8 mouse cellular contexts compared by ENCODE assay signal in genomic region chr5:66112059-66112458, GRCm38 (mm10).
DNase-seq lines count a peak whose midpoint lies in the region; ATAC-seq lines count a peak whose summit lies in the region.

No protein-coding gene starts in this region.

- WGBS in embryonic facial prominence, embryonic 15.5 days: 54% methylated on average over 8 of the region's 8 CpGs
- WGBS in forebrain, embryonic 12.5 days: 90% methylated on average over 8 of the region's 8 CpGs

- H3K9me3 ChIP-seq in embryonic facial prominence, embryonic 15.5 days (replicated peaks): no peaks in the 10 kb centered on the region
- no peaks in the 10 kb centered on the region for H3K9me3 ChIP-seq in forebrain, embryonic 12.5 days

- ATAC-seq in embryonic facial prominence, embryonic 15.5 days (ENCODE audit: insufficient number of reproducible peaks, low FRiP score, low TSS enrichment, low read depth): peak; percentile 60; the same call in 1 of the 2 replicates
- ATAC-seq in erythroblast, adult 5-6 weeks (replicated peaks; ENCODE audit: low FRiP score, poor library complexity, severe bottlenecking): no peak
- ATAC-seq in activated CD4-positive, CD25-positive, alpha-beta regulatory T cell, adult 4 months: no peak
- no peak for ATAC-seq in forebrain, embryonic 12.5 days (ENCODE audit: low FRiP score)

- H3K27ac ChIP-seq in embryonic facial prominence, embryonic 15.5 days (replicated peaks): no peak overlapping the region
- H3K27ac ChIP-seq in forebrain, embryonic 12.5 days: no peak overlapping the region

- H3K9ac ChIP-seq in embryonic facial prominence, embryonic 15.5 days: no peak overlapping the region
- no peak overlapping the region for H3K9ac ChIP-seq in forebrain, embryonic 12.5 days

- no peak overlapping the region for H3K4me3 ChIP-seq in embryonic facial prominence, embryonic 15.5 days (replicated peaks)
- H3K4me3 ChIP-seq in forebrain, embryonic 12.5 days (replicated peaks): no peak overlapping the region

- H3K4me1 ChIP-seq in embryonic facial prominence, embryonic 15.5 days: no peaks in the 10 kb centered on the region
- no peaks in the 10 kb centered on the region for H3K4me1 ChIP-seq in forebrain, embryonic 12.5 days

- no peaks in the 10 kb centered on the region for H3K27me3 ChIP-seq in embryonic facial prominence, embryonic 15.5 days
- H3K27me3 ChIP-seq in forebrain, embryonic 12.5 days: no peaks in the 10 kb centered on the region

- H3K36me3 ChIP-seq in embryonic facial prominence, embryonic 15.5 days: no peaks in the 10 kb centered on the region
- no peaks in the 10 kb centered on the region for H3K36me3 ChIP-seq in forebrain, embryonic 12.5 days (replicated peaks)

- H3K4me2 ChIP-seq in embryonic facial prominence, embryonic 15.5 days (replicated peaks): no peak overlapping the region
- H3K4me2 ChIP-seq in forebrain, embryonic 12.5 days: no peak overlapping the region

- DNase-seq in layer of hippocampus, adult 9-11 months: peak; percentile 71
- no peak for DNase-seq in layer of hippocampus, adult 9-10 months (ENCODE audit: low spot score)
- peak; percentile 46 to 50 for DNase-seq in kidney, adult 8-10 months
- DNase-seq in lung, postnatal 14 days: peak; percentile 36
